Mouse (Mus musculus) left cerebral cortex, postnatal 25 days (tissue): ENCODE results near the gene Serpinb9b. TPM values are rescaled to one million over a fixed set of nuclear protein-coding genes. Genes with fewer than 3 reads are reported as not detected.

Experiments used
- DNase-seq, 2 experiments: peaks; one replicate each; pipeline ENCODE4 v3.0.0; 2022; ENCODE audit warnings: low spot score in 2 of 2, mixed read lengths in 1 of 2
- intact Hi-C: fragments of 180-260 bp; cut with DNase I; formaldehyde crosslinking; loops from one replicate; pipeline ENCODE4 v1.15.1; 2025
- total RNA-seq, 2 experiments: library from RNA; stranded (reverse); gene quantifications; 2 replicates each; pipeline ENCODE4 v1.2.3; 2021

The Serpinb9b gene
- total RNA-seq, 2 experiments from 2014 or later: not detected

DNA sequence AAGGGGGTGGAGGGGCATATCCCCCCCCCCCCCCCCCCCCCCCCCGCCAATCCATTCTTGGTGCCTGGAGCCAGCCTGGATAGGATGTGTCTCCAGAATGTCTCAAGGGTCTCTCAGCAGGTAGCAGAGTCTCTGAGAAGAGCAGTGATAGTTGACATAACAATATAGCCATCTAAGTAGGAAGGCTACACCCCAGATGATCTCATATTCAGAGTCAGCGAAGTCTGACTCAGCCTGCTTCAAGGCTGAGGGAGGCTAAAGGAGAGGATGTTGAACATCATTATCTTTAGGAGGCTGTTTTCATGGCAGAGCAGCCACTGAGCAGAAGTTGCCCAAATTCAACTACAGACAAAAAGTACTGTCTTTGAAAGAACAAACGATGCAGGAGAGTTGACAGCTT, 3.1 kb downstream of the Serpinb9b start:
- no peak for DNase-seq
- intact Hi-C loops: no loop called here

DNA sequence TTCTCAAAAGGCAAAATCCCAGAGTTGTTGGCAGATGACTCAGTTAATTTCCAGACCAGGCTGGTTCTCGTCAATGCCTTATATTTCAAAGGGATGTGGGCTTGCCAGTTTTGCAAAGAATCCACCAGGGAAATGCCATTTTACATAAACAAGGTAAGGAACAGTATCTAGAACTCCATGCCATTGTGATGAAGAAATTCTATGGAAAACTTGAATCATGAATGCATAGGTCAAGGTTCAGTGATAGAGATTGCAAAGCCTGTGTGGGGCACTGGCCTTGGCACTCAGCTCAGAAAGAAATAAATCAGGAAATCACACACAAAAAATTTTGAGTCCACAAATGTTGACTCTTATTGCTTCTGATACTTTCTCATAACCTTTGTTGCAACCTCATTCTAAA, 8.3 kb downstream of the Serpinb9b start:
- DNase-seq: no peak
- intact Hi-C loops: no loop called here

DNA sequence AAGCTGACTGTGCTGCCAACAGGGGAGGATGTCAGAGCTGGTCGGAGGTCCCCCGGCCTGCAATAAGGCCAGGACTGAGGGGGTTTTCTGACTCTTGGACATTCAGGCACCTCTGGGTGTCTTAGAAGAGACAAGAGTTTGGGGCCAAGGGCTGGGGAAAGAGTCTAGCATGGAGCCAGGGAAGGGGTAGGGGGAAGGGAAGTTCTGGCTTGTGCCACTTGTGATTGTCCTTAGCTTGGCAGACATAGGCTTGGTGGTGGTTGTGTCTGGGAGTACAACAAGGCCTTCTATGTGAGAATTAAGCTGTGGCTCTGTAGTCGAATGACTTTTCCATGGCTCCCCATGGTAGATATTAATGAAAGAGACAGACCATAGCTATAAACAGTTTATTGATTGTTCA, 16.3 kb downstream of the Serpinb9b start:
- intact Hi-C loops: no loop called here
- no peak for DNase-seq

DNA sequence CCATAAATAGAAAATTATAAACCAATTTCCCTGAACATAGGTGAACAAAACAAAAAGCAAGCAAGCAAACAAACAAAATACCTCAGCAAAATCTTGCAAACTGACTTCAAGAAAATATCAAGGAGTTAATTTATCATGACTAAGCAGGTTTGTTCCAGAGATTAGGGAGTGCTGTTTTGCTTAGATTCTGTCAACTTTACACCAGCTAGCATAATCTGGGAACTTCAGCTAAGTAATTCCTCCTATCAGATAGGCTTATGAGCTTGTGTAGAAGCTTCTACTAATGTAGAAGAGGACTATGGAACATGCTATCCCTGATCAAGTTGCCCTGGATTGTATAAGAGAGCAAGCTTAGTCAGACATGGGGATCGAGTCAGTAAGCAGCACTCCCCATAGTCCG, 20.0 kb downstream of the Serpinb9b start:
- DNase-seq: no peak
- intact Hi-C loops: no loop called here

DNA sequence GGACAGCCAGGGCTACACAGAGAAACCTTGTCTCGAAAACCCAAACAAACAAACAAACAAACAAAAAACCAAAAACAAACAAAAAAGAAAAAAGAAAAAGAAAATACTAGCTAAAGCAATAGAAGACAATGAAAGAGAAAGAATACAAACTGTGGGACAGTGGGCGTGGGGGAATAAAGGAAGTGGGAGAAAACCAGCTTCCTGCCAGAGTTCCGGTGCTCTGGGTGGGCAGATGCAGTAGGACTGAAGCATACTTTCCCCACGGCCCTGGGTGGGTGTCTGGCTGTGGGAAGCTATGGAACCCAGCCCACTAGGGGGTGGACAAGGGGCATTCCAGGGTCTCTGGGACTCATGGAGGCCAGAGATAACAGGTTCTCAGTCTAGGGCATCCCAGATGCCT, 21.0 kb downstream of the Serpinb9b start:
- DNase-seq: no peak
- intact Hi-C loops: no loop called here

DNA sequence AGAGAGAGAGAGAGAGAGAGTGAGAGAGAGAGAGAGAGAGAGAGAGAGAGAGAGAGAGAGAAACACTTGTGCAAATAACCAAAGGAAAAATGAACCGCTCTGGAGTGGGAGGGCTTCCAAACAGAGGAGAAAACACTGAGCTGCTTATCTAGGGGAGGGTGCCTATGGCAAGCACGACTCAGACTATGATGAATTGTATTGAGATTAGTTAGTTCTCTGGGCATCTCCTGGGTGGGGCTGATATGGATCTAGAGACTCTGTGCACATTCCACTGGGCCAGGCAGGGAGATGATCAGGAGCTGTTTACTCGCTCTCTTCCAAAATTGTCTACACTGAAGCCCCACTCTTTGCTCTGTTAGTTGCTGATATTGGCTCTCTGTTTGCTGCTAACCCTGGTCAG, 24.5 kb downstream of the Serpinb9b start:
- intact Hi-C loops: no loop called here
- DNase-seq: no peak

DNA sequence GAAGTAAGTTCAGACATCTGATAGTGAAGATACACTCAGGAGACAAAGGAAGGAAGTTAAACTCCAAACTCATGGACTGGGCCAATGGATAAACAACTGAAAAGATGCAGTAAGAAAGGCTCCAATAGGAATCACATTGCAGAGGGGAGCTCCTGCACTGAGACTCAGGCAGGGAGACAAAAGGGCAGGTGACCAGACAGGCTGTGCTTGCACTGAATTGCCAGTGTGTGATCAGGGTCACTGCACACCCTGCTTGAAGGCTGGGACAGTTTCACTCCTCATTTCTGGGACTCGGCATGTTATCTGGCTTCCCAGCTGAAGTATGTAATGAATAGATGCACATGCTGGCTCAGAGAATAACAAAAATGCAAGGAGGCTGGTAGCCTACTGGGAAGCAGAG, 35.8 kb downstream of the Serpinb9b start:
- intact Hi-C loops: no loop called here
- DNase-seq: no peak

DNA sequence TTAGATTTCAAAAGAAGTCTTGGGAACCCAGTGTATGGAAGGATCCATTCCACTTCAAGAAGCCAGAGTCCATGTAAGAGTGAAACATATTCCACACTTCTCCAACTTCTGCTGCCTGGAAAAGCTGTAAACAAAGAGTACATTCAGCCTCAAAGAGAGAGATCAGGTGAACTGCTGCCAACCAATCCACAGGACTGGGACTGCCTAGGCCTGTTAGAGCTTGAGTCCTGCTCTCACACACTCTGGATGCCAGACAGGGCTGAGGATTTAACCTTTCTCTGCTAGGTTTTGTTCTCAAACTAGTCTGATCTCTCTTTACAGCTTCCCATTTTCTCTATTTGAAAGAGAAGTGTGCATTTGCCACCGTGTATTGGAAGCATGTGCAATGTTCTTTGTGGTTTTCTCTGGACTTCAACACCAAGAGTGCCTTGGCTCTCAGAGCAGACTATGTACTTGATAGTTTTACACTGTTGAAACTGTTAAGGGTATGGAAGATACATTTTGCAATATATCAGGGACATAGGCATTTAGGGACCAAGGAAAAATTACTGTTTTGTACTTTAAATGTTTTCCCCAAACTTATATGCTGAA, 40.3 kb downstream of the Serpinb9b start:
- intact Hi-C loops: no loop called here
- DNase-seq: no peak

DNA sequence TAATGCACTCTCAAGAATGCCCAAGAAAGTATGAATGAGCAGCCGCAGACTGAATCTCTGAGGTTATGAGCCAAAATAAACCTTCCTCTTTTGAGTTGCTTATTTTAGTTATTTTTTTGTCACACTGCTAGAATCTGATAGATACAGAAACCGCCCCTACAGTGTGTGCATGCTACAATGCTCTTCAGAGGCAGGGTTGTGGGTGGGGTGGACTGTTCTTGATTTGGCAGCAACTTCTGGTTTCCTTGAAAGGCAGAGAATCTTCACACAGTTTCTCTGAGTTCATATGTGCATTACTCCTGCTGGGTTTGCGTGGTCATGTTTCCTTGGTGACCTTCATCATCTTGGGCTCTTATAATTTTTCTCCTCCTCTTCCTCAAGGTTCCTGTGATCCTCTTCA, 40.9 kb downstream of the Serpinb9b start:
- intact Hi-C loops: no loop called here
- DNase-seq: peak in 1 of 2 experiments; percentile 89

DNA sequence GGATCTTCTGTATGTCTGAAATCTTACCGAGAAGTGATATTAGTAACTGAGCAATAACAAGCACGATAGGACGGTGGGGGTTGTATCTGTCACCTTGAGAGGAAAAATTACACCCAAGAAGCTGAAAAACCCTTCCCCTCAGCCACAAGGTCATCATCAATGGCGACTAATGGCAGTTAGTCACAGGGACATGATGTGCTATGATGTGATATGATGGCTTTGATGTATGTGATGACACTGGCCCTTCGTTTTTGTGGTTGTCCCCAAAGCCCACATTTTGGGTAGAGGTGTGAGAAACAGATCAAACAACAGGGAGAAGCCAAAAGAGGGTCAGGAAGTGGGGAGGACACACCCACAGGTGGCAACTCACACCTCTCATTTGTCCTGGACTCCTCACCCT, 44.6 kb downstream of the Serpinb9b start:
- DNase-seq: no peak
- intact Hi-C loops: loop anchor here (10.0 kb wide), 1 partner anchor 693 kb away; no protein-coding TSS in a partner anchor

DNA sequence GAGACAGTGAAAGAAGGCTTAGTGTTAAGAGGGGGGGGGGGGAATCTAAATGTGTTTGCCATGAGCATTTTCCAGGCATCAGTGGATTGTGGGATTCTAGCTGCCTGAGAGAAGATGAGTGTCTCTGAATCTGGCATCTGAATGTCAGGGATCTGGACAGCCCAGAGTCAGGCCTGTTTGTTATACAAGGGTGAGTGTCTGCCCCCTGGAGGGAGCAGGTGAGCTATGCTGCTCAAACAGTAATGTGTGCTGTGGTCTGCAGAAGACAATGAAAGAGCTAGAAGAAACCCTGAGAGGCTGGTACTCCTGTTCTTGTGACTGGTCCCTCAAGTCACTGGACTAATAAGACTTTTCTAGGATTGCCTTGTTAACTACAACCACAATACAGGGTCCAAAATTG, 46.8 kb downstream of the Serpinb9b start:
- no peak for DNase-seq
- intact Hi-C loops: loop anchor here (2.0 to 10.0 kb wide), 2 partner anchors 171 to 691 kb away; no protein-coding TSS in a partner anchor

DNA sequence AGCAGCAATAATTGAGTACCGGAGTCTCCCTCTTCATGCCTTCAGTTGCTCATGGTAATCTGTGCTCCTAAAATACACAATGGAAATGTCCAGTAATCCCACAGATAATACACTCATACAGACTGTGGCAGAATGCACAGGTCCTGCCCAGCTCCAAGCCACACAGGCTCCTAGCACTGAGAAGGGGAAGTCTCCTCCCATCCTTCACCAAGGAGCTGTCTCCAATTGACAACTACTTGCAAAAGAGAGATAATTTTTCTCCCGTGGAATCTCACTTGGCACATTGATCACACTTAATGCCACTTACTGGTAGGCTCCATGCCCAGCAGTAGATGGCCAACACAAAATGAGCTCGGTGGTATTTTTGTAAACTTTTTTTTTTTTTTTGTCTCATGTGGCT, 49.0 kb downstream of the Serpinb9b start:
- intact Hi-C loops: loop anchor here (5.0 to 10.0 kb wide), 2 partner anchors 74 to 689 kb away; partner anchors contain the start of gene Serpinb9
- DNase-seq: no peak

DNA sequence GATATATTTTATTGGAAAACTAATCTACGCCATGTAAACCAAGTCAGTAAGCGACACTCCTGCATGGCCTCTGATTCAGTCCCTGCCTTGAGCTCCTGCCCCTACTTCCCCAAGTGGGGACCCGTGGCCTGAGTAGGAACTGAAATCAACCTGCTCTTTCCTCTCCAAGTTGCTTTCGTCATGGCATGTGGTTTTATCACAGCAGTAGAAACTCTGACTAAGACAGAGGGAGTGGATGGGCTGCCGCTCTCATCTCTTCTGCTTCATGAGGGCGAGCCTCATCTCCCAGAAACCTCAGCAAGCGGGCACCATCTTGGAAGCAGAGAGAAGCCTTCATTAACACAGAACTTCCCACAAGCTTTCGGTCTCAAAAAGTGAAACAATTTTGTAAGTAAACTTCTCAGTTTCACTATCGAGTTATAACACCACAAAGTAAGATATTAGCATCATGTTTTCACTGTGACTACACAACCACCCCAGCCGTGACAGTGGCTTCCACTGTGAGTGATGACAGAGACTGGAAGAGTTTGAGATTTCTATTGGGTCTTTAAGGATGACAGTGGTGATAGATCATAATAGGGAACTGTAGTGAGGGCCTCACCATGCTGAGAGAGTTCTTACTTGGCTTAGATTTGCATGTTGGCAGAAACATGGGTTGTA, 49.9 kb downstream of the Serpinb9b start:
- intact Hi-C loops: loop anchor here (5.0 to 10.0 kb wide), 2 partner anchors 75 to 688 kb away; partner anchors contain the start of gene Serpinb9

DNA sequence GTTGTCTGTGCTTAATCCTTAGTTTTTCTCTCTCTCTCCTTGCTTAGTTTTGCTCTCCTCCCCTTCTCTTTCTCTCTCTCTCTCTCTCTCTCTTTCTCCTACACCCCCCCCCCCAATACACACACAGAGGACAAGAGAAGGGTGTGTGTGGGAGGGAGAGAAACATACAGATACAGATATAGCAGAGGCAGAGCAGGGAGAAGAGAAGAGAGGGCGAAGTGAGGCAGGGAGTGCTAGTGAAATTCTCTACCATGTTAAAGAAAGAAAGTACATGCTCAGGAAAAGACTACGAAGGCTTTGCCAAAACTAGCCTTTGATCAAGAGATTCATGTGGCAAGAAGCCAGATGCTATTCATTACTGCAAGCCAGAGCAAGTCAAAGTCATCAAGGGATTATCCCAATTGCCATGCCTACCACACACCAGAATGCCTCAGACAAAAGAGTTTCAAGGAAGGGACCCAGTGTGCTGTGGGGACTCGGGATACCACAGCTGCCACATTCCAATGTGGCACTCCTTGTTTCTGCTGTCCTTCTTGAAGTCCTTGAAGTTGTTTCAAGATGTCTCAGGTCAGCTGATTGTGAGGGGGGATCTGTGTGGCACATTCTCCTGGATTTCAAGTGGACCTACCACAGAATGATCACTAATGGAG, 51.0 kb downstream of the Serpinb9b start, which contains the start of gene Serpinb1b:
Gene Serpinb1b, plus strand, starts transcription at position 520 of the 650 bp plus-strand sequence.
- peak in 1 of 2 experiments; percentile 33 for DNase-seq

More for the DNA sequence above, 49.9 kb downstream of the Serpinb9b start:
- DNase-seq: no peak

DNA sequence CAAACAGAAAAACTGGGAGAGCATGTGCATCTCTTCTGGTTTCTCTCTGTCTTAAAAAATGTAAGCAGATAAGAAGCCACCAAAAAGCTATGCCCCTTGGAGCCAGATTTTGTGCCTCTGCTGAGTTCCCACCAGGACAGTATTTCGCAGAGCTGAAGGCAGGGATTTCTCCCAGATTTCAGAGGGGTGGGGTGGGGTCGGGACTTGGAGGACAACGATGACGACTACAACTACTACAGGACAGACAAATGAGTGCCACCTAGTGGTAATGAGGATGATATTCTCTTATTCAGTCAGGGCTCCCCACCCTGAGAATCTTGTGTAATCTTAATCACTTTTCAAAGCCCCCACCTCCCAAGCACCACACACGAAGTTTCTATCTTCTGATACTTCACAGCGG, 52.2 kb downstream of the Serpinb9b start:
- intact Hi-C loops: loop anchor here (5.0 to 10.0 kb wide), 2 partner anchors 77 to 685 kb away; partner anchors contain the start of gene Serpinb9
- DNase-seq: no peak

More for the DNA sequence above, 51.0 kb downstream of the Serpinb9b start, which contains the start of gene Serpinb1b:
- intact Hi-C loops: loop anchor here (5.0 to 10.0 kb wide), 2 partner anchors 76 to 687 kb away; partner anchors contain the start of gene Serpinb9

DNA sequence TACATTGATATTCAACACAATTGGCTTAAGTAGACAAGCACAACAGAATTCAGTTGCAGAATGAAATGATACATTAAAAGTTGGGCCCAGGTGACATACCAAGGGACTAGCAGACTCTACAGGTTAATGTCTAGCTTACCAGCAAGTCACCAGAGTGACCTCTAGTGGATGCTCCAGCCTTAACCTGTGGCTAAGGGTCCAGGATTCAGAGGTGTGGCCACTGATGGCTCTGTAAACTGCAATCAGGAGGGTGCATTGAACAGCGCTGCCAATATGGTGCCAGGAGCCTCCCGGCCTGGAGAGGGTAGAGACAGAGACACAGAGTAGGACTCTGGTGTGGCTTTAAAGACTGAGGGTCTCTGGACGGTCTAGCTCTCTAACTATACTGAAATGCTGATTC, 53.1 kb downstream of the Serpinb9b start:
- intact Hi-C loops: no loop called here
- DNase-seq: no peak

DNA sequence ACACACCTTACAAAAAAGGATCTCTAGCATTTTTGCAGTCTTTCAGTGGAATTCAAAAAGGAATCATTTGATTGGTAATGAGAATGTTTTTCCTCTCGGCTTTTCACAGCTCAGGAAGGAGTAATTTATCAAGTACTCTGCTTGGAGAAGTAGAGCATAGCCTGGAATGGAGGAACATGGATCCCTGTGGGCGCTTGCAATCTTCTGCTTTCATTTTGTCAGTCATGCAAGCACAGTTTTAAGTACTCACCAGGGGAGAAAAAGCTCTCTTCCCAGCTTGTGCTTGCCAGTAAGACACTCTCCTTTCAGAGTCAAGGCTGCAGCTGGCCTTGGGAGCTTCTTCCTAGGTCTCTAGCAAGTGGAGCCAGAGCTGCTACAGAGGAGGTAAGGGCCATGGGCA, 56.6 kb downstream of the Serpinb9b start:
- DNase-seq: no peak
- intact Hi-C loops: no loop called here

DNA sequence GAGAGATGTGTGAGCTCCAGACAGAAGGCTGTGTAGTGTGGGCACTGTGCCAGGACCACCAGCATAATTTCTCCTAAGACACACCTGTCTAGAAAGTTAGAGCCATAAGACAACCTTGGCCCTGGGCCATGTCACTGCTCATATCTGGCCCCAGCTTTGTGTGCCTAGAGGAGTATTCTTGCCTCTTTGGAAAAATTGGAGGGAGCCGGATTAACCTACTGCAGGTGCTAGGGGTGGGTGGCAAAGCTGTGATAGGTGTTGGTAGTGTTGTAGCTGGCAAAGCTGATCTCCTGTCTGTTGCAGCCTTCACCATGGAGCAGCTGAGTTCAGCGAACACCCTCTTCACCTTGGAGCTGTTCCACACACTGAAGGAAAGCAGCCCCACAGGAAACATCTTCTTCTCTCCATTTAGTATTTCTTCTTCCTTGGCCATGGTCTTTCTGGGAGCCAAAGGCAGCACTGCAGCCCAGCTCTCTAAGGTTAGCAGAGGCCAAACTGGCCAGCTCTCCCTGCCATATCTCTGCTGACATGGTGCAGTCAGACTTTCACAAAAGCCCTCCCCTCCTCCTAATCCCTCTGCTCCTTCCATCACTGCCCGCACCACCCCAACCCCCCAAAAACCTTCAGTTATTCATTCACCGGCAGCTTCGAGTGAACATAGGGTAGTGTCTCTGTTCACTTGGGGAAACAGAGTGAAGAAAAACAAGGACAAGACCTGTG, 57.9 kb downstream of the Serpinb9b start:
- peak in 1 of 2 experiments; percentile 27 for DNase-seq
- intact Hi-C loops: no loop called here

DNA sequence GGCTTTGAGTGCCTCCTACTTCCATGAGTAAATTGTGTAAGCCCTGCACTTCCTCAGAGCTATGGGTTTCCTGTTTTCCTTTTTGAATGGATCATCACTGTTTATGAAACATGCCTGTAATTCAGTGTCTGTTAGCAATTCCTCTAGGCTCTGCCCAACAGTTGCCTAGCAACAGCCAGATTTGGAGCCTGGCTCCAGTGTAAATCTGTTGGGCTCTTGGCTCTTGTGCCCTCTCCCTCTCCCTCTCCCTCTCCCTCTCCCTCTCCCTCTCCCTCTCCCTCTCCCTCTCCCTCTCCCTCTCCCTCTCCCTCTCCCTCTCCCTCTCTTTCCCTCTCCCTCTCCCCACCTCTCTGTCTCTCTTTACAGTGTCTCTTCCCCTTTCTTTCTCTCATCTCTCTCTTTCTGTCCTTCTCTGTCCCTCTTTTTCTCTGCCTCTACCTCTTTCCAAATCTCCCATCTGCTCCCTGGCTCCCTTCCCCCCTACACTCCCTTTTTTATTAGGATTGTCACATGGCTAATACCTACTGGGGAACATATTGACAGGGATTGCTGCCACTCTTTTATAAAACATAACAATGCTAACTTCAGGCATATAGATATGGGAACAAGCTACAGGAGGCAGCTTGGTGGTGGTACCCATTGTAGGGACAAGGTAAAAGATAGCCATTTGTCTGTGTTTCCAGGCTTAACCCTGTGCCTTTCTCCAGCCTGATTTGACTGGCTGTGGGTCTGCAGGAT, 58.6 kb downstream of the Serpinb9b start:
- peak; percentile 60 to 82 for DNase-seq
- intact Hi-C loops: no loop called here
